Mouse (Mus musculus): Measurements from ENCODE around the gene Endov. TPM values are rescaled to one million over a fixed set of nuclear protein-coding genes. Genes with fewer than 3 reads are reported as not detected.

Endov gene
- polyA plus RNA-seq (2012; rRNA removed; ENCODE audit: low replicate concordance), result 18.2 and 26.6 TPM in 2 replicates

GRCm38 (mm10) chr11:119490861-119491689, at the start of gene Endov:
TSS of gene Endov (plus strand) at chr11:119491347.

GRCm38 (mm10) chr11:119547183-119547921, 56.2 kb downstream of the Endov start, which contains the start of gene Nptx1:
TSS of gene Nptx1 (minus strand) at chr11:119547753.

Other genes with a start within 250 kb of the Endov start
- gene Gaa, start 223.5 kb upstream of the Endov start, polyA plus RNA-seq (2012; rRNA removed; ENCODE audit: low replicate concordance), result 180 and 243 TPM in 2 replicates
- gene Eif4a3, start 191.3 kb upstream of the Endov start, polyA plus RNA-seq (2012; rRNA removed; ENCODE audit: low replicate concordance), result 83.2 and 127 TPM in 2 replicates
- 0.27 and 0.53 TPM in 2 replicates for gene Card14, start 183.6 kb upstream of the Endov start, polyA plus RNA-seq (2012; rRNA removed; ENCODE audit: low replicate concordance)
- gene Sgsh, start 135.8 kb upstream of the Endov start, polyA plus RNA-seq (2012; rRNA removed; ENCODE audit: low replicate concordance), result 34.0 and 43.9 TPM in 2 replicates
- gene Slc26a11, start 135.8 kb upstream of the Endov start, polyA plus RNA-seq (2012; rRNA removed; ENCODE audit: low replicate concordance), result 21.1 and 27.0 TPM in 2 replicates
- 33.5 and 46.4 TPM in 2 replicates for gene Rnf213, start 98.2 kb upstream of the Endov start, polyA plus RNA-seq (2012; rRNA removed; ENCODE audit: low replicate concordance)
- gene Nptx1, start 56.4 kb downstream of the Endov start, polyA plus RNA-seq (2012; rRNA removed; ENCODE audit: low replicate concordance), result 0.17 and 7.0 TPM in 2 replicates
- gene Rptor, start 111.6 kb downstream of the Endov start, polyA plus RNA-seq (2012; rRNA removed; ENCODE audit: low replicate concordance), result 25.8 and 35.7 TPM in 2 replicates

All from subcutaneous adipose tissue, adult 2 months (tissue).